Mouse (Mus musculus): ENCODE data around the gene Taf3. TPM values are rescaled to one million over a fixed set of nuclear protein-coding genes. Genes with fewer than 3 reads are reported as not detected.
A peak's percentile ranks its signal among the peaks of the same experiment; 100 is the strongest.

Taf3 gene
- total and polyA plus RNA-seq, 2 experiments from 2014 or later: 2.7 to 10.0 TPM

DNA sequence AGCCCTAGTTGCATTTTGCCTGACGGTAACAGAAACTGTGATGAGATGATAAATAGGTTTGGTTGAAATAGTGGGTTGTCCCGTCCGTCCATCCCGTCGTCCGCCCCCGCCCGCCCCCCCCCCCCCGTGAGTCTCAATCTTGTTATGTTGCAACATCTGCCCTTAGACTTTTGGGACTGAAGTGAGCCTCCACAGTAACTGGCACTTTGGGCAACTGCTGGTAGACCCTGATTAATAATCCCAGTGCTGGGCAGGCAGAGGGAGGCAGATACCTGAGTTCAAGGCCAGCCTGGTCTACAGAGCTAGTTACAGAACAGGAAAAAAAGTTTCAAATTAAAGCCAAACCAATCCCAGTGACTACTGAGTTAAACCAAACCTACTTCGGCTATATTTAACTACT lies 1.1 kb upstream of the Taf3 start:
- Histone ChIP-seq H3K4me2 (ENCODE audit: low read depth, low read length) (peak overlapping the region; percentile 96), H3K4me3 (ENCODE audit: low read length) (peak overlapping the region; percentile 92), H3K27me3 (ENCODE audit: insufficient read depth, low read length) (no peaks in the 10 kb centered on the region), H3K27ac (no peak overlapping the region), H3K9me3 (ENCODE audit: low read length) (no peaks in the 10 kb centered on the region), H3K36me3 (ENCODE audit: insufficient read depth, low read length) (peaks cover 4% of the 10 kb centered on the region; the same call in 1 of the 2 replicates), H3K9ac (replicated peaks; ENCODE audit: low read length) (0 out of 2 replicates have a peak overlapping the region, but pooled peaks have one; percentile 3), H3K4me1 (ENCODE audit: insufficient read depth, low read length) (no peaks in the 10 kb centered on the region)
- 15% methylated on average over 10 of the region's 10 CpGs for WGBS
- DNase-seq (ENCODE audit: low spot score): no peak
- no peak for TF ChIP-seq CTCF (IDR thresholded peaks at IDR 0.05; ENCODE audit: low read depth)
- ATAC-seq: no peak

DNA sequence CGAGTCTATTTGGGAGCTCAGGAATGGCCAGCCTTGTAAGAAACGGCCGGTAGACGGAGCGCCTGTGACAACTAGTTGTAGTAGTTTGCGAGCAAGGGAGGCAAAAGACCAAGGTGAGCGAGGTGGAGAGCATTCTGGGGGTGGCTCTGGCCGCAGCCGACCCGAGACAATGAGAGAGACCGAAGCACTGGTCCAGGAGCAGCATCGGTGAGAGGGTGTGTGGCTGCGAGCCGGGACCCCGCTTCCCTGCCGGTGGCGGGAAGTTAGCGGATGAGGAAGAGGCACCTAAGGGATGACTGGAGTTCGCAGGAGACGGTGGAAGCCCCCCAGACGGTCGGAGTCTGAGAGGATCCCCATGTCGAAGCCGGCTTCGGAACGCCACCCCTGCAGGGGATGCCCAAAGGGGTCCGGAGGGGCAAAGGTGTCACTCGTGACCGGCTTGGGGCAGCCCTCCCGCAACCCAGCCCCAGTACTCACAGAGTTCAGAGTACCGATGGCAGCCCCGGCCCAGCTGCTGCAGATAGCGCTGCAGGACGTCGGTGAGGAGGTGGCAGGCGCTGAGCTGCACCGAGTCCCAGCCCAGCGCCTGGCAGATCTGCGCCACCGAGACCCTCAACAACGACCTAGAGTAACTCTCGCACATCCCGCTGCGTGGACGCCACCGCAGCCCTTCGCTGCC lies 499 bp downstream of the Taf3 start:
- H3K9ac ChIP-seq (replicated peaks; ENCODE audit: low read length): peak overlapping the region; percentile 76
- ATAC-seq (peak; percentile 84), DNase-seq (ENCODE audit: low spot score) (peak; percentile 63)
- H3K27me3 ChIP-seq (ENCODE audit: insufficient read depth, low read length): no peaks in the 10 kb centered on the region
- no peaks in the 10 kb centered on the region for H3K4me1 ChIP-seq (ENCODE audit: insufficient read depth, low read length)
- H3K27ac ChIP-seq: peak overlapping the region; percentile 67; the same call in 1 of the 2 replicates
- no peaks in the 10 kb centered on the region for H3K36me3 ChIP-seq (ENCODE audit: insufficient read depth, low read length)
- peak; percentile 56 for TF ChIP-seq CTCF (IDR thresholded peaks at IDR 0.05; ENCODE audit: low read depth)
- H3K9me3 ChIP-seq (ENCODE audit: low read length): no peaks in the 10 kb centered on the region
- under 1% methylated on average over 47 of the region's 47 CpGs for WGBS
- H3K4me3 ChIP-seq (ENCODE audit: low read length): peak overlapping the region; percentile 92
- peak overlapping the region; percentile 96 for H3K4me2 ChIP-seq (ENCODE audit: low read depth, low read length)

DNA sequence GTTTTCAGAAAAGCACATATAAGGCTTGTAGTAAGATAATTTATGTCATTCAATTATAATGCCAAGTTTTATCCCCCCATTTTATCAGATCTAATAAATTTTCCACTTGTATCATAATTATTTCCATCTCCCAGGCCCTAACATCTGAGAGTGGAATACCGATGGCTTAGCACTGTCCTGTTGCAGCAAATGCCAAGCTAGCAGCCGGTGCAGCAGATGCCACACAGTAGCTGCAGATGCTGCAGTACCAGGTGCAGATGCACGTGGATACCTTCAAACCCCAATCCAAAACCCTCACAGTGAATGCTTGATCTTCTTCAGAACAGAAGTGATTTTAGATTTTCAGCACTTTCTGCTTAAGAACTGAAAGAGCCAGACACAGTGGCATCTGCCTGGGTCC lies 13.4 kb downstream of the Taf3 start:
- H3K4me2 ChIP-seq (ENCODE audit: low read depth, low read length): no peak overlapping the region
- TF ChIP-seq CTCF (IDR thresholded peaks at IDR 0.05; ENCODE audit: low read depth): no peak
- no peak overlapping the region for H3K27ac ChIP-seq
- no peak for DNase-seq (ENCODE audit: low spot score)
- no peaks in the 10 kb centered on the region for H3K9me3 ChIP-seq (ENCODE audit: low read length)
- no peak overlapping the region for H3K9ac ChIP-seq (replicated peaks; ENCODE audit: low read length)
- H3K27me3 ChIP-seq (ENCODE audit: insufficient read depth, low read length): no peaks in the 10 kb centered on the region
- H3K4me1 ChIP-seq (ENCODE audit: insufficient read depth, low read length): no peaks in the 10 kb centered on the region
- H3K36me3 ChIP-seq (ENCODE audit: insufficient read depth, low read length): peaks cover 1% of the 10 kb centered on the region; the same call in 1 of the 2 replicates
- 0 out of 2 replicates have a peak, but pooled peaks have one; percentile 29 for ATAC-seq
- 61% methylated on average over 3 of the region's 3 CpGs for WGBS
- no peak overlapping the region for H3K4me3 ChIP-seq (ENCODE audit: low read length)

DNA sequence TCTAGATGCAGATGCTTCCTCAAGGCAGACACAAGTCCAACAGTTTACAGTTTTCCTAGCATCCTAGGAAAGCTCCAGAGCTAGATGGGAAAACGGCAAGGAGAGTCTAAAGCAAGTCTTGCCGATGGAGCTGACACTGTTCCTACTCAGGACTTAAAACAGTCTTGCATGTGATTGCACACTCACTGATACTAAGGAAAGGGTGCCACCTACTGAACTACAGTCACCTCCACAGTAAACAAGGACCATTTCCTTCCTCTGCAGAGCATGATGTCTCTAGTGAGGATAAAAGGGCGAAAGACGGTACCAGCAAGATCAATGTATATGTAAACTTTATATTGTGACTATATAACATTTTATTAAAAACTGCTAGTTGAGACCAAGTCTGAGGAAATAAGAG lies 14.7 kb downstream of the Taf3 start:
- 68% methylated on average over 4 of the region's 4 CpGs for WGBS
- H3K9me3 ChIP-seq (ENCODE audit: low read length): no peaks in the 10 kb centered on the region
- H3K27ac ChIP-seq: no peak overlapping the region
- DNase-seq (ENCODE audit: low spot score): peak; percentile 7
- peak; percentile 24; the same call in 1 of the 2 replicates for TF ChIP-seq CTCF (IDR thresholded peaks at IDR 0.05; ENCODE audit: low read depth)
- H3K27me3 ChIP-seq (ENCODE audit: insufficient read depth, low read length): no peaks in the 10 kb centered on the region
- no peaks in the 10 kb centered on the region for H3K4me1 ChIP-seq (ENCODE audit: insufficient read depth, low read length)
- ATAC-seq: no peak
- H3K4me2 ChIP-seq (ENCODE audit: low read depth, low read length): no peak overlapping the region
- H3K36me3 ChIP-seq (ENCODE audit: insufficient read depth, low read length): no peaks in the 10 kb centered on the region
- H3K4me3 ChIP-seq (ENCODE audit: low read length): no peak overlapping the region
- H3K9ac ChIP-seq (replicated peaks; ENCODE audit: low read length): no peak overlapping the region

DNA sequence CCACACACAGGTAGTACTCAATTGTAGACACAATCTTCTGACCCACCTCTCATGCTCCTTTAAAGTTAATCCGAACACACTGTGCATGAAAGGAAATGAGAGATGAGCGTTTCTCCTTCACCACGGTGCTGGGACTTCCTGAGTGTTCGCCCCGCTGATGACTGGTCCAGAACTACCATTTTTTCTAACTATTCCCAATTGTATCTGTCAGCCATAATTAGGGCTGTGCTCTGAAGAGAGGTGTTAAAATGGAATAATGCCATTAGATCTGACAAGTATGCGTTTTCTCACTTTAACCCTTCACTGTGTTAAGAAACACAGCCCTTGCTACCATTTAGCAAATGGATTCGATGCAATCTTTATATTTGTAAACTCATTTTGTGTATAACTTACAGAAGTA lies 18.6 kb downstream of the Taf3 start:
- Histone ChIP-seq H3K27me3 (ENCODE audit: insufficient read depth, low read length) (no peaks in the 10 kb centered on the region), H3K4me1 (ENCODE audit: insufficient read depth, low read length) (no peaks in the 10 kb centered on the region), H3K4me2 (ENCODE audit: low read depth, low read length) (no peak overlapping the region), H3K9ac (replicated peaks; ENCODE audit: low read length) (no peak overlapping the region), H3K27ac (no peak overlapping the region), H3K4me3 (ENCODE audit: low read length) (no peak overlapping the region), H3K9me3 (ENCODE audit: low read length) (no peaks in the 10 kb centered on the region), H3K36me3 (ENCODE audit: insufficient read depth, low read length) (no peaks in the 10 kb centered on the region)
- no peak for TF ChIP-seq CTCF (IDR thresholded peaks at IDR 0.05; ENCODE audit: low read depth)
- 73% methylated on average over 7 of the region's 7 CpGs for WGBS
- ATAC-seq: no peak
- DNase-seq (ENCODE audit: low spot score): no peak

DNA sequence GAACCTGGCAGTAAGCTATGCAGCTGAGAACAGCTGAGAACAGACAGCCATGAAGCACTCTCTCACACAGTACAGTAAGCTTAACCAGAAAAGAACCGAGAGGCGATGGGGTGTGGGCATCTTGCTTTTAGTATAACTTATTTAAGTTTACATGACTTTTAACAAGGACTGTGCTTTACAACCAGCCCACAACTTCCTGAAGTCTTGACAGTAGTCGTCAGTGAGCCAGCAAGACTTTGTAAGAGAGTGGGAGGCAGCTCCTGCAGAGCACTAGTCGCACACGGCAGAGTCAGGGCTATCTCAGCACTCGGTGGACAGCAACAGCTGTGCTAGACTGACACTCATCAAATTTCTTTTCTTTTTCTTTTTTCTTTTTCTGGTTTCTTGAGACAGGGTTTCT lies 24.1 kb downstream of the Taf3 start:
- Histone ChIP-seq H3K36me3 (ENCODE audit: insufficient read depth, low read length) (no peaks in the 10 kb centered on the region), H3K27me3 (ENCODE audit: insufficient read depth, low read length) (no peaks in the 10 kb centered on the region), H3K4me2 (ENCODE audit: low read depth, low read length) (no peak overlapping the region), H3K9me3 (ENCODE audit: low read length) (no peaks in the 10 kb centered on the region), H3K4me1 (ENCODE audit: insufficient read depth, low read length) (no peaks in the 10 kb centered on the region), H3K4me3 (ENCODE audit: low read length) (no peak overlapping the region), H3K27ac (no peak overlapping the region), H3K9ac (replicated peaks; ENCODE audit: low read length) (no peak overlapping the region)
- no peak for TF ChIP-seq CTCF (IDR thresholded peaks at IDR 0.05; ENCODE audit: low read depth)
- WGBS: 85% methylated on average over 6 of the region's 6 CpGs
- ATAC-seq (no peak), DNase-seq (ENCODE audit: low spot score) (no peak)

DNA sequence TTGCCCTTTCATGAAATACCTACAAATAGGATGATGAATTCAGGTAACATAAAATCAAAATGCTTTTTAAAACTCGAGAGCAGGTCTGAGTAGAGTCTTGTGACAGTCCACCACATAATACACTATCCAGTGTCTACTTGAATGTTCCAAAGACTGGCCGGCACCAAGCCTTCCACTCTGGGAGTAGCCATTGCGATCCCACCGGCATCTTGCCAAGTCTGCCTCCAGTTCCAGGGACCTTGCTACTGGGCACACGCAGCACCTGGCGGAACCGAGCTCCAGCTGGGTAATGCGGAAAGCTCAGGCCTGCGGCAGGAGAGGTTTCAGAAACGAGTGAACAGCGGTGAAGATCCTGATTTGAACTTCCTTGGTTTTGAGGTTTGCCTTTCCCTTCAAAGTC lies 27.1 kb downstream of the Taf3 start:
- 92% methylated on average over 11 of the region's 11 CpGs for WGBS

More for the DNA sequence above, 27.1 kb downstream of the Taf3 start:
- TF ChIP-seq CTCF (IDR thresholded peaks at IDR 0.05; ENCODE audit: low read depth): no peak
- Histone ChIP-seq H3K4me3 (ENCODE audit: low read length) (no peak overlapping the region), H3K27ac (no peak overlapping the region), H3K36me3 (ENCODE audit: insufficient read depth, low read length) (no peaks in the 10 kb centered on the region), H3K4me2 (ENCODE audit: low read depth, low read length) (no peak overlapping the region), H3K9me3 (ENCODE audit: low read length) (no peaks in the 10 kb centered on the region), H3K4me1 (ENCODE audit: insufficient read depth, low read length) (no peaks in the 10 kb centered on the region), H3K27me3 (ENCODE audit: insufficient read depth, low read length) (no peaks in the 10 kb centered on the region), H3K9ac (replicated peaks; ENCODE audit: low read length) (no peak overlapping the region)
- ATAC-seq: no peak
- DNase-seq (ENCODE audit: low spot score): no peak

All from hindbrain, postnatal 0 days (tissue).